Mouse (Mus musculus): ENCODE data around the gene Myo1h. TPM values are rescaled to one million over a fixed set of nuclear protein-coding genes. Genes with fewer than 3 reads are reported as not detected.

Myo1h gene
- polyA plus RNA-seq, 1 experiment: 1.4 TPM

GRCm38 (mm10) chr5:114378936-114379335 is 90.0 kb downstream of the Myo1h start:
- H3K36me3 ChIP-seq (ENCODE audit: control insufficient read depth, insufficient read depth): peaks cover under 1% of the 10 kb centered on the region
- H3K27me3 ChIP-seq (ENCODE audit: control insufficient read depth, insufficient read depth, insufficient read length): no peaks in the 10 kb centered on the region
- TF ChIP-seq E2F4 (IDR thresholded peaks at IDR 0.05; ENCODE audit: insufficient read depth) (no peak), MAX (IDR thresholded peaks at IDR 0.05; ENCODE audit: low read depth) (no peak)
- H3ac ChIP-seq (ENCODE audit: control insufficient read depth, insufficient read length): peak overlapping the region; percentile 87
- peaks cover 88% of the 10 kb centered on the region for H3K79me2 ChIP-seq (ENCODE audit: control insufficient read depth, insufficient read depth)
- peak overlapping the region; percentile 90 for H3K4me3 ChIP-seq
- H3K4me2 ChIP-seq (ENCODE audit: low read depth): peak overlapping the region; percentile 87

- Histone ChIP-seq H3K79me2 (ENCODE audit: control insufficient read depth, insufficient read depth) (peaks cover 80% of the 10 kb centered on the region), H3K4me3 (peak overlapping the region; percentile 90), H3ac (ENCODE audit: control insufficient read depth, insufficient read length) (peak overlapping the region; percentile 87), H3K36me3 (ENCODE audit: control insufficient read depth, insufficient read depth) (no peaks in the 10 kb centered on the region), H3K27me3 (ENCODE audit: control insufficient read depth, insufficient read depth, insufficient read length) (no peaks in the 10 kb centered on the region), H3K4me2 (ENCODE audit: low read depth) (peak overlapping the region; percentile 87)
- TF ChIP-seq MYOD1 (IDR thresholded peaks at IDR 0.05; ENCODE audit: control insufficient read depth in 1 of 3, insufficient read length in 2 of 3, low read depth in 2 of 3): peak in 2 of 3 experiments; percentile 4 to 11
- TF ChIP-seq POLR2A (IDR thresholded peaks at IDR 0.05; ENCODE audit: insufficient read length, low read depth): no peak
These were observed 90.8 kb downstream of the Myo1h start for GRCm38 (mm10) chr5:114379763-114380162.

GRCm38 (mm10) chr5:114380209-114381012 is 91.4 kb downstream of the Myo1h start, which contains the start of the genes Kctd10 and Ube3b:
TSS of gene Kctd10 (minus strand) at chr5:114380508.
TSS of gene Ube3b (plus strand) at chr5:114380607.
- Histone ChIP-seq H3K4me3 (peak within 1 kb of the TSS; percentile 90), H3ac (ENCODE audit: control insufficient read depth, insufficient read length) (peak within 1 kb of the TSS; percentile 87), H3K4me2 (ENCODE audit: low read depth) (peak within 1 kb of the TSS; percentile 87), H3K79me2 (ENCODE audit: control insufficient read depth, insufficient read depth) (peaks cover 74% of the 10 kb centered on the region), H3K36me3 (ENCODE audit: control insufficient read depth, insufficient read depth) (no peaks in the 10 kb centered on the region), H3K27me3 (ENCODE audit: control insufficient read depth, insufficient read depth, insufficient read length) (no peaks in the 10 kb centered on the region)
- TF ChIP-seq MYOG (IDR thresholded peaks at IDR 0.05; ENCODE audit: control insufficient read depth in 1 of 3, insufficient read depth in 1 of 3, insufficient read length in 2 of 3, low read depth in 2 of 3) (no peak), USF1 (IDR thresholded peaks at IDR 0.05; ENCODE audit: low read depth) (no peak), CEBPB (IDR thresholded peaks at IDR 0.05; ENCODE audit: insufficient read depth, poor library complexity, severe bottlenecking) (no peak), SRF (IDR thresholded peaks at IDR 0.05; ENCODE audit: control insufficient read depth, insufficient read length, low read depth) (no peak), TCF12 (IDR thresholded peaks at IDR 0.05; ENCODE audit: insufficient read depth, poor library complexity, severe bottlenecking) (no peak), POLR2A (IDR thresholded peaks at IDR 0.05; ENCODE audit: insufficient read length, low read depth) (peak; percentile 84), TCF3 (IDR thresholded peaks at IDR 0.05; ENCODE audit: insufficient read length, low read depth) (no peak), REST (IDR thresholded peaks at IDR 0.05; ENCODE audit: insufficient read depth, insufficient read length) (no peak), E2F4 (IDR thresholded peaks at IDR 0.05; ENCODE audit: insufficient read depth) (no peak), MYOD1 (IDR thresholded peaks at IDR 0.05; ENCODE audit: control insufficient read depth in 1 of 3, insufficient read length in 2 of 3, low read depth in 2 of 3) (no peak), MAX (IDR thresholded peaks at IDR 0.05; ENCODE audit: low read depth) (no peak), POLR2AphosphoS2 (IDR thresholded peaks at IDR 0.05; ENCODE audit: insufficient read length, low read depth) (peak; percentile 61)

GRCm38 (mm10) chr5:114381013-114381351 is 92.0 kb downstream of the Myo1h start:
- Histone ChIP-seq H3K4me2 (ENCODE audit: low read depth) (peak overlapping the region; percentile 86), H3K4me3 (peak overlapping the region; percentile 90), H3K27me3 (ENCODE audit: control insufficient read depth, insufficient read depth, insufficient read length) (no peaks in the 10 kb centered on the region), H3K79me2 (ENCODE audit: control insufficient read depth, insufficient read depth) (peaks cover 68% of the 10 kb centered on the region), H3ac (ENCODE audit: control insufficient read depth, insufficient read length) (peak overlapping the region; percentile 87), H3K36me3 (ENCODE audit: control insufficient read depth, insufficient read depth) (no peaks in the 10 kb centered on the region)
- TF ChIP-seq REST (IDR thresholded peaks at IDR 0.05; ENCODE audit: insufficient read depth, insufficient read length) (no peak), CEBPB (IDR thresholded peaks at IDR 0.05; ENCODE audit: insufficient read depth, poor library complexity, severe bottlenecking) (no peak), MYOD1 (IDR thresholded peaks at IDR 0.05; ENCODE audit: control insufficient read depth in 1 of 3, insufficient read length in 2 of 3, low read depth in 2 of 3) (no peak), TCF3 (IDR thresholded peaks at IDR 0.05; ENCODE audit: insufficient read length, low read depth) (no peak), POLR2AphosphoS2 (IDR thresholded peaks at IDR 0.05; ENCODE audit: insufficient read length, low read depth) (no peak), POLR2A (IDR thresholded peaks at IDR 0.05; ENCODE audit: insufficient read length, low read depth) (no peak), USF1 (IDR thresholded peaks at IDR 0.05; ENCODE audit: low read depth) (no peak)

- no peak overlapping the region for H3ac ChIP-seq (ENCODE audit: control insufficient read depth, insufficient read length)
- peaks cover 45% of the 10 kb centered on the region for H3K79me2 ChIP-seq (ENCODE audit: control insufficient read depth, insufficient read depth)
- no peak overlapping the region for H3K4me2 ChIP-seq (ENCODE audit: low read depth)
- no peaks in the 10 kb centered on the region for H3K36me3 ChIP-seq (ENCODE audit: control insufficient read depth, insufficient read depth)
- H3K27me3 ChIP-seq (ENCODE audit: control insufficient read depth, insufficient read depth, insufficient read length): no peaks in the 10 kb centered on the region
- TF ChIP-seq TCF3 (IDR thresholded peaks at IDR 0.05; ENCODE audit: insufficient read length, low read depth) (no peak), E2F4 (IDR thresholded peaks at IDR 0.05; ENCODE audit: insufficient read depth) (no peak), TCF12 (IDR thresholded peaks at IDR 0.05; ENCODE audit: insufficient read depth, poor library complexity, severe bottlenecking) (no peak), USF1 (IDR thresholded peaks at IDR 0.05; ENCODE audit: low read depth) (no peak), REST (IDR thresholded peaks at IDR 0.05; ENCODE audit: insufficient read depth, insufficient read length) (no peak), MYOG (IDR thresholded peaks at IDR 0.05; ENCODE audit: control insufficient read depth in 1 of 3, insufficient read depth in 1 of 3, insufficient read length in 2 of 3, low read depth in 2 of 3) (no peak)
- no peak overlapping the region for H3K4me3 ChIP-seq
These were observed 94.4 kb downstream of the Myo1h start for GRCm38 (mm10) chr5:114383184-114383904.

Data from myocyte (in vitro differentiated cells).